Mouse (Mus musculus): ENCODE data around the gene Slc12a8. TPM values are rescaled to one million over a fixed set of nuclear protein-coding genes. Genes with fewer than 3 reads are reported as not detected.

Slc12a8 gene
- total RNA-seq, 2 experiments from 2014 or later, result 0.45 to 0.56 TPM

GRCm38 (mm10) chr16:33580331-33580730 is 63.2 kb downstream of the Slc12a8 start:
- intact Hi-C loops (cut with DNase I), result loop anchor here (2.0 kb wide), 2 partner anchors 20 to 26 kb away; no protein-coding TSS in a partner anchor

GRCm38 (mm10) chr16:33580736-33581241 is 63.7 kb downstream of the Slc12a8 start:
- DNase-seq, result peak; percentile 76 to 85
- intact Hi-C loops (cut with DNase I), result loop anchor here (2.0 kb wide), 2 partner anchors 20 to 26 kb away; no protein-coding TSS in a partner anchor

More at GRCm38 (mm10) chr16:33580331-33580730, 63.2 kb downstream of the Slc12a8 start:
- DNase-seq, result peak in 1 of 2 experiments; percentile 31

- intact Hi-C loops (cut with DNase I), result loop anchor here (2.0 kb wide), 2 partner anchors 21 to 25 kb away; no protein-coding TSS in a partner anchor
- peak; percentile 80 to 81 for DNase-seq
Measured at GRCm38 (mm10) chr16:33581661-33582099, 64.6 kb downstream of the Slc12a8 start.

GRCm38 (mm10) chr16:33582495-33582894 is 65.4 kb downstream of the Slc12a8 start:
- intact Hi-C loops (cut with DNase I), result no loop called here
- DNase-seq, result no peak

- DNase-seq, result no peak
- intact Hi-C loops (cut with DNase I), result no loop called here
Measured at GRCm38 (mm10) chr16:33583333-33583732, 66.2 kb downstream of the Slc12a8 start.

- peak; percentile 67 for DNase-seq
- intact Hi-C loops (cut with DNase I), result loop anchor here (2.0 kb wide), 1 partner anchor 91 kb away; no protein-coding TSS in a partner anchor
Measured at GRCm38 (mm10) chr16:33583881-33584454, 66.8 kb downstream of the Slc12a8 start.

- peak; percentile 43 to 48 for DNase-seq
- intact Hi-C loops (cut with DNase I), result loop anchor here (2.0 kb wide), 1 partner anchor 90 kb away; no protein-coding TSS in a partner anchor
Measured at GRCm38 (mm10) chr16:33584455-33585082, 67.4 kb downstream of the Slc12a8 start.

- DNase-seq, result no peak
- intact Hi-C loops (cut with DNase I), result loop anchor here (2.0 kb wide), 1 partner anchor 90 kb away; no protein-coding TSS in a partner anchor
Measured at GRCm38 (mm10) chr16:33585083-33585460, 67.9 kb downstream of the Slc12a8 start.

- peak; percentile 57 to 69 for DNase-seq
- intact Hi-C loops (cut with DNase I), result no loop called here
Measured at GRCm38 (mm10) chr16:33587283-33588127, 70.4 kb downstream of the Slc12a8 start.

GRCm38 (mm10) chr16:33588845-33589244 is 71.7 kb downstream of the Slc12a8 start:
- intact Hi-C loops (cut with DNase I), result no loop called here
- DNase-seq, result no peak

GRCm38 (mm10) chr16:33590438-33590837 is 73.3 kb downstream of the Slc12a8 start:
- DNase-seq, result no peak
- intact Hi-C loops (cut with DNase I), result no loop called here

GRCm38 (mm10) chr16:33591390-33592067 is 74.4 kb downstream of the Slc12a8 start:
- intact Hi-C loops (cut with DNase I), result no loop called here
- no peak for DNase-seq

GRCm38 (mm10) chr16:33592286-33592685 is 75.2 kb downstream of the Slc12a8 start:
- intact Hi-C loops (cut with DNase I), result no loop called here
- DNase-seq, result no peak

- intact Hi-C loops (cut with DNase I), result no loop called here
Measured at GRCm38 (mm10) chr16:33593467-33593866, 76.3 kb downstream of the Slc12a8 start.

GRCm38 (mm10) chr16:33594037-33594771 is 77.1 kb downstream of the Slc12a8 start:
- DNase-seq, result peak; percentile 41 to 47
- intact Hi-C loops (cut with DNase I), result no loop called here

More at GRCm38 (mm10) chr16:33593467-33593866, 76.3 kb downstream of the Slc12a8 start:
- DNase-seq, result no peak

- intact Hi-C loops (cut with DNase I), result no loop called here
- DNase-seq, result no peak
Measured at GRCm38 (mm10) chr16:33595235-33595769, 78.2 kb downstream of the Slc12a8 start.

- DNase-seq, result no peak
Measured at GRCm38 (mm10) chr16:33596213-33596612, 79.1 kb downstream of the Slc12a8 start.

GRCm38 (mm10) chr16:33600216-33600615 is 83.1 kb downstream of the Slc12a8 start:
- DNase-seq, result no peak
- intact Hi-C loops (cut with DNase I), result no loop called here

More at GRCm38 (mm10) chr16:33596213-33596612, 79.1 kb downstream of the Slc12a8 start:
- intact Hi-C loops (cut with DNase I), result no loop called here

- no peak for DNase-seq
- intact Hi-C loops (cut with DNase I), result no loop called here
Measured at GRCm38 (mm10) chr16:33601299-33601698, 84.2 kb downstream of the Slc12a8 start.

Measured in heart, postnatal 14 days (tissue).